Mouse (Mus musculus): Measurements from ENCODE around the gene Smad9. TPM values are rescaled to one million over a fixed set of nuclear protein-coding genes. Genes with fewer than 3 reads are reported as not detected.
A peak's percentile ranks its signal among the peaks of the same experiment; 100 is the strongest.
"Not testable (repeated sequence)": the region's sequence is repeated elsewhere in the genome, so short reads cannot be mapped to it uniquely, and the experiment has no call there.

The Smad9 gene
- polyA plus RNA-seq, 1 experiment from 2014 or later = 0.44 TPM

DNA sequence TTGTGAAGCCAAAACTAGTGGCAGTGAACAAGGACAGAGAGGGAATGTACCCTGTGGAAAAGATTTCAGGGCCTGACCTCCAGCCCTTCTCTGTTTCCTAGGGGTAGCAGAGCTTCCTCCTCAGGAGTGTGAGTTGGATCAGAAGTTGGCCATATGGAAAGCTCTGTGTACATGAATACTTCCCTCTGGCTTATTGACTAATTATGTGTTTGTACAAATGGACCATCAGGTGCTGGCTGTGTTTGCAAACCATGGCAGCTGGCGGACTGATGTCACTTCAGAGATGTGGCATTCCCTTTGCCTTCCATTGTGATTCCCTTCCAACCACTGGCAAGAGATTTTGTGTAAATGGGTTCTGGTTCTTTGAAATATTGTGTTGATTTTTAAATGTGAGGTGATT is 5.9 kb downstream of the Smad9 start:
- Histone ChIP-seq H3K4me2 (replicated peaks) (no peak overlapping the region), H3K4me3 (no peak overlapping the region), H3K27me3 (replicated peaks) (no peaks in the 10 kb centered on the region), H3K9me3 (no peaks in the 10 kb centered on the region), H3K36me3 (no peaks in the 10 kb centered on the region), H3K9ac (no peak overlapping the region), H3K4me1 (peaks cover under 1% of the 10 kb centered on the region), H3K27ac (no peak overlapping the region)
- 89% methylated on average over 1 of the region's 1 CpGs for WGBS
- no peak for ATAC-seq (ENCODE audit: low FRiP score, low read depth)

- Histone ChIP-seq H3K4me2 (replicated peaks) (0 out of 2 replicates have a peak overlapping the region, but pooled peaks have one; percentile 20), H3K9ac (no peak overlapping the region), H3K4me3 (no peak overlapping the region), H3K9me3 (no peaks in the 10 kb centered on the region), H3K27me3 (replicated peaks) (no peaks in the 10 kb centered on the region), H3K4me1 (no peaks in the 10 kb centered on the region), H3K27ac (no peak overlapping the region), H3K36me3 (no peaks in the 10 kb centered on the region)
- no peak; the same call in 1 of the 2 replicates for ATAC-seq (ENCODE audit: low FRiP score, low read depth)
- WGBS = 74% methylated on average over 18 of the region's 18 CpGs
These were observed 9.0 kb downstream of the Smad9 start for GRCm38 (mm10) chr3:54764418-54764817.

DNA sequence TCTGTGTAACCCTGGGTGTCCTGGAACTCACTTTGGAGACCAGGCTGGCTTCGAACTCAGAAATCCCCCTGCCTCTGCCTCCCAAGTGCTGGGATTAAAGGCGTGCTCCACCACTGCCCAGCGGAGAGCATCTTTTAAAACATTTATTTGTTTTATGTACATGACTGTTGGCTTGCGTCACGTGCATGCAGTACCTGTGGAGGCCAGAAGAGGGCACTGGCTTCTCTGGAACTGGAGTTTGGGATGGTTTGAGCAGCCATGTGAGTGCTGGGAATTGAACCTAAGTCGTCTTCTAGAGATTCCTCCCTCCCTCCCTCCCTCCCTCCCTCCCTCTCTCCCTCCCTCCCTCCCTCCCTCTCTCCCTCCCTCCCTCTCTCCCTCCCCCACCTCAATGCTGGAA is 10.1 kb downstream of the Smad9 start:
- ATAC-seq (ENCODE audit: low FRiP score, low read depth); H3K27ac ChIP-seq; H3K4me3 ChIP-seq; H3K27me3 ChIP-seq (replicated peaks); H3K36me3 ChIP-seq; H3K4me2 ChIP-seq (replicated peaks); H3K9me3 ChIP-seq; H3K4me1 ChIP-seq; H3K9ac ChIP-seq: not testable (repeated sequence)
- WGBS = 95% methylated on average over 6 of the region's 6 CpGs

- no peaks in the 10 kb centered on the region for H3K9me3 ChIP-seq
- no peak overlapping the region for H3K4me2 ChIP-seq (replicated peaks)
- ATAC-seq (ENCODE audit: low FRiP score, low read depth) = no peak
- no peak overlapping the region for H3K27ac ChIP-seq
- no peaks in the 10 kb centered on the region for H3K27me3 ChIP-seq (replicated peaks)
- H3K4me3 ChIP-seq = no peak overlapping the region
- no peaks in the 10 kb centered on the region for H3K4me1 ChIP-seq
- H3K9ac ChIP-seq = no peak overlapping the region
- WGBS = 84% methylated on average over 14 of the region's 14 CpGs
- H3K36me3 ChIP-seq = no peaks in the 10 kb centered on the region
These were observed 10.7 kb downstream of the Smad9 start for GRCm38 (mm10) chr3:54766034-54766433.

- Histone ChIP-seq H3K36me3 (no peaks in the 10 kb centered on the region), H3K27ac (no peak overlapping the region), H3K9me3 (no peaks in the 10 kb centered on the region), H3K9ac (no peak overlapping the region), H3K4me1 (no peaks in the 10 kb centered on the region), H3K4me2 (replicated peaks) (no peak overlapping the region), H3K27me3 (replicated peaks) (no peaks in the 10 kb centered on the region), H3K4me3 (no peak overlapping the region)
- no peak for ATAC-seq (ENCODE audit: low FRiP score, low read depth)
- WGBS = 88% methylated on average over 5 of the region's 5 CpGs
These were observed 11.4 kb downstream of the Smad9 start for GRCm38 (mm10) chr3:54766811-54767210.

DNA sequence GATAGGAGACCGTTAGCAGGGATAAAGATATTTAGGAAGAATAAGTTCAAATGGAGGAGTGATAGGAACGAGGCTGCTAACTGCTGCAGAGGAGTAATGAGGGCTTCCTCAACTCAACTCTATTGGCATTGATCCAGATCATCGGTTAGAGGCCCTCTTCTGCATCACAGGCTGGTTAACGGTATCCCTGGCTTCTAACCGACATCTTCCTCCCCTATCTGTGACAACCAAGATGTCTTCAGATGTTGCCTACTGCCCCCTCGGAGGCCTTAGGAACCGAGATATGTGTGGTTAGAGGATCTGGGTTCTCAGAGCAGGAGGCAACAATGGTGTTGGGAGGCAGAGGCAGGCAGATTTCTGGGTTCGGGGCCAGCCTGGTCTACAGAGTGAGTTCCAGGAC is 13.2 kb downstream of the Smad9 start:
- ATAC-seq (ENCODE audit: low FRiP score, low read depth) = no peak

GRCm38 (mm10) chr3:54769349-54770275 is 14.2 kb downstream of the Smad9 start:
- WGBS = 83% methylated on average over 17 of the region's 17 CpGs
- Histone ChIP-seq H3K36me3 (no peaks in the 10 kb centered on the region), H3K4me2 (replicated peaks) (no peak overlapping the region), H3K4me1 (no peaks in the 10 kb centered on the region), H3K9ac (no peak overlapping the region), H3K4me3 (no peak overlapping the region), H3K27ac (no peak overlapping the region), H3K9me3 (no peaks in the 10 kb centered on the region), H3K27me3 (replicated peaks) (no peaks in the 10 kb centered on the region)
- no peak for ATAC-seq (ENCODE audit: low FRiP score, low read depth)

More for the DNA sequence above, 13.2 kb downstream of the Smad9 start:
- Histone ChIP-seq H3K36me3 (no peaks in the 10 kb centered on the region), H3K4me1 (no peaks in the 10 kb centered on the region), H3K27ac (no peak overlapping the region), H3K9me3 (no peaks in the 10 kb centered on the region), H3K27me3 (replicated peaks) (no peaks in the 10 kb centered on the region), H3K9ac (no peak overlapping the region), H3K4me2 (replicated peaks) (no peak overlapping the region), H3K4me3 (no peak overlapping the region)
- WGBS = 96% methylated on average over 8 of the region's 8 CpGs

- no peaks in the 10 kb centered on the region for H3K9me3 ChIP-seq
- ATAC-seq (ENCODE audit: low FRiP score, low read depth) = no peak
- H3K27me3 ChIP-seq (replicated peaks) = no peaks in the 10 kb centered on the region
- no peaks in the 10 kb centered on the region for H3K36me3 ChIP-seq
- no peaks in the 10 kb centered on the region for H3K4me1 ChIP-seq
- H3K4me3 ChIP-seq = no peak overlapping the region
- H3K9ac ChIP-seq = no peak overlapping the region
- no peak overlapping the region for H3K4me2 ChIP-seq (replicated peaks)
- 85% methylated on average over 6 of the region's 6 CpGs for WGBS
- H3K27ac ChIP-seq = no peak overlapping the region
These were observed 18.2 kb downstream of the Smad9 start for GRCm38 (mm10) chr3:54773613-54774012.

GRCm38 (mm10) chr3:54775989-54776631 is 20.7 kb downstream of the Smad9 start:
- H3K27ac ChIP-seq = no peak overlapping the region
- no peak overlapping the region for H3K4me3 ChIP-seq
- no peaks in the 10 kb centered on the region for H3K4me1 ChIP-seq
- H3K4me2 ChIP-seq (replicated peaks) = no peak overlapping the region
- no peak for ATAC-seq (ENCODE audit: low FRiP score, low read depth)
- 76% methylated on average over 7 of the region's 7 CpGs for WGBS
- no peaks in the 10 kb centered on the region for H3K27me3 ChIP-seq (replicated peaks)
- H3K9ac ChIP-seq = no peak overlapping the region
- H3K36me3 ChIP-seq = no peaks in the 10 kb centered on the region
- no peaks in the 10 kb centered on the region for H3K9me3 ChIP-seq

GRCm38 (mm10) chr3:54790601-54791000 is 35.2 kb downstream of the Smad9 start:
- ATAC-seq (ENCODE audit: low FRiP score, low read depth) = no peak
- Histone ChIP-seq H3K36me3 (no peaks in the 10 kb centered on the region), H3K9me3 (0 out of 2 replicates have a peak, but pooled peaks cover 4% of the 10 kb centered on the region), H3K27ac (no peak overlapping the region), H3K4me3 (no peak overlapping the region), H3K27me3 (replicated peaks) (no peaks in the 10 kb centered on the region), H3K4me2 (replicated peaks) (no peak overlapping the region), H3K9ac (no peak overlapping the region), H3K4me1 (no peaks in the 10 kb centered on the region)
- 51% methylated on average over 2 of the region's 2 CpGs for WGBS

GRCm38 (mm10) chr3:54791822-54792677 is 36.7 kb downstream of the Smad9 start:
- Histone ChIP-seq H3K27me3 (replicated peaks) (no peaks in the 10 kb centered on the region), H3K9ac (no peak overlapping the region), H3K36me3 (no peaks in the 10 kb centered on the region), H3K4me3 (no peak overlapping the region), H3K27ac (no peak overlapping the region), H3K4me2 (replicated peaks) (no peak overlapping the region), H3K9me3 (0 out of 2 replicates have a peak, but pooled peaks cover 4% of the 10 kb centered on the region), H3K4me1 (no peaks in the 10 kb centered on the region)
- ATAC-seq (ENCODE audit: low FRiP score, low read depth) = no peak
- 85% methylated on average over 10 of the region's 10 CpGs for WGBS

DNA sequence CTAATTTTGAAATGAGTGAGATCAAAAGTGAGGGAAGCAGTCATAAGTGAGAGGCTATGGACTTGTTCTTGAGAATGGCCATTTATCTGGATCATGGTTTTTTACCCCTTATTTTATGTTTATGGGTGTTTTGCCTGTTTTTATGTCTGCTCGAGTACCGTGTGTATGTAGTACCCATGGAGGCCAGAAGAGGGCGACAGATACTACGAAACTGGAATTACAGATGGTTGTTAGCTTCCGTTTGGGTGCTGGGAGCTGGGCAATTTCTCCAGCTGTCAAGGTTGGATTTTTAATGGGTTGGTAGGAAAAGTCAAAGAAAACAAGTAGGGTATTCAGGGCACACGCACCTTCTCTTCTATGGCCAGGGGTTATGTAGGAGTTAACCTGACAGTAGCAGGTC is 38.4 kb downstream of the Smad9 start:
- Histone ChIP-seq H3K9ac (no peak overlapping the region), H3K4me3 (no peak overlapping the region), H3K27ac (no peak overlapping the region), H3K9me3 (0 out of 2 replicates have a peak, but pooled peaks cover 4% of the 10 kb centered on the region), H3K4me2 (replicated peaks) (no peak overlapping the region), H3K27me3 (replicated peaks) (no peaks in the 10 kb centered on the region), H3K4me1 (no peaks in the 10 kb centered on the region), H3K36me3 (no peaks in the 10 kb centered on the region)
- no peak for ATAC-seq (ENCODE audit: low FRiP score, low read depth)
- WGBS = 84% methylated on average over 6 of the region's 6 CpGs
